Mouse (Mus musculus): Measurements from ENCODE around the gene Nog.

DNA sequence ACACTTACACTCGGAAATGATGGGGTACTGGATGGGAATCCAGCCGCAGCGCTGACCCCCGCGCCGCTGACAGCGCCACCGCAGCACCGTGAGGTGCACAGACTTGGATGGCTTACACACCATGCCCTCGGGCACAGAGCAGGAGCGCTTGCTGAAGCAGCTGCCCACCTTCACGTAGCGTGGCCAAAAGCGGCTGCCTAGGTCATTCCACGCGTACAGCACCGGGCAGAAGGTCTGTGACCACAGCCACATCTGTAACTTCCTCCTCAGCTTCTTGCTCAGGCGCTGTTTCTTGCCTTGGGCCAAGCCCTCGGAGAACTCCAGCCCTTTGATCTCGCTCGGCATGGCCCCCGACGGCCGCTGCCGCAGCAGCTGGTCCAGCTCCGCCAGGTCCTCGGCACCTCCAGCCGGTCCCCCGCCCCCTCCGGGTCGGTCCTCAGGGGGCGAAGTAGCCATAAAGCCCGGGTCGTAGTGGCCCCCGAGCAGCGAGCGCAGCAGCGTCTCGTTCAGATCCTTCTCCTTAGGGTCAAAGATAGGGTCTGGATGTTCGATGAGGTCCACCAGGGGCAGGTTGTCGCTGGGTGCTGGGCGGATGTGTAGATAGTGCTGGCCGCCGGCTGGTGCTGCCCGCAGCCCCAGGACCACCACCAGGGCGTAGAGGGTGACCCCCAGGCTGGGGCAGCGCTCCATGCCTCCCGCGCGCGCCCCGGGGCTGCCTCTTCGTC lies 639 bp downstream of the Nog start:
- TF ChIP-seq CTCF (IDR thresholded peaks at IDR 0.05; ENCODE audit: low read depth) (no peak), EP300 (IDR thresholded peaks at IDR 0.05; ENCODE audit: low read depth) (no peak)
